Mouse (Mus musculus) heart, postnatal 0 days (tissue): ENCODE results near the gene Grasp.

Experiments
- CTCF ChIP-seq: IDR thresholded peaks from 2 replicates; pipeline ENCODE4 v1.5.1; 2016; ENCODE audit warnings: antibody characterized with exemption, control low read depth, low read depth
- EP300 ChIP-seq: IDR thresholded peaks from 2 replicates; pipeline ENCODE4 v1.6.1; 2016; ENCODE audit warnings: antibody characterized with exemption, low read depth

GRCm38 (mm10) chr15:101279430-101279999 is 55.5 kb downstream of the Grasp start:
- no peak for TF ChIP-seq CTCF
- TF ChIP-seq EP300: no peak
